Mouse (Mus musculus) spleen, adult 2 months (tissue): ENCODE data around the gene Rpp21.

Experiments used
- CTCF ChIP-seq: fragments of 200-500 bp; IDR thresholded peaks from 2 replicates; pipeline ENCODE4 v1.5.1; 2011; ENCODE audit warnings: mild to moderate bottlenecking, inconsistent platforms; ENCODE audit not compliant: insufficient read depth, insufficient read length, insufficient replicate concordance; ENCODE audit errors: extremely low read depth
- POLR2A ChIP-seq: fragments of 200-500 bp; IDR thresholded peaks from 2 replicates; pipeline ENCODE4 v1.6.1; 2011; ENCODE audit warnings: low read depth, low read length, inconsistent platforms

DNA sequence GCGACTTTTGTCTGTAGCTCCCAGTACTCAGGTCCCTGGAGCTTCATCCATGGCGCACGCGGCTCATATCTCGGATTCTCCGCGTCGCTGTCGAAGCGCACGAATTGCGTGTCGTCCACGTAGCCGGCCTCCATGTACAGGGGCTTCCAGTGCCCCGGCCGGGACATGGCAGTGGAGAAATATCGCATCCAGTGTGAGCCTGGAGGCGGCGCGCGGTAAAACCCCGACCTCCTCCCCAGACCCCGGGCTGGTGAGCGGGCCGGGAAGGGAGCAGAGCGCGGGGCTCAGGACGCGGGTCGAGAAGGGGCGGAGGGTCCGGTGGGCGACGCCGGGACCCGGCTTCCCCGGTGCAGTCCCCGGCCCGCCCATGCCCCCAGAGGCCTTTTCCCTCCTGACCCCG lies 52.0 kb downstream of the Rpp21 start:
- no peak for TF ChIP-seq CTCF
- no peak for TF ChIP-seq POLR2A
